Mouse (Mus musculus) heart, adult 2 months (tissue): ENCODE data around the gene Polr3h.

Experiments
- CTCF ChIP-seq: fragments of 200-600 bp; IDR thresholded peaks from 2 replicates; pipeline ENCODE4 v1.8.1; 2022; ENCODE audit warnings: antibody characterized with exemption, mild to moderate bottlenecking, moderate library complexity
- EP300 ChIP-seq: fragments of 200-500 bp; IDR thresholded peaks from 2 replicates; pipeline ENCODE4 v1.6.1; 2011; ENCODE audit warnings: low read depth, low read length, control low read depth; ENCODE audit not compliant: insufficient read depth
- POLR2A ChIP-seq: fragments of 200-500 bp; IDR thresholded peaks from 2 replicates; pipeline ENCODE4 v1.6.1; 2011; ENCODE audit warnings: mild to moderate bottlenecking, low read depth, low read length, control low read depth; ENCODE audit not compliant: insufficient read depth

GRCm38 (mm10) chr15:81954151-81954583 is 28.1 kb upstream of the Polr3h start:
- no peak for TF ChIP-seq CTCF
- TF ChIP-seq POLR2A: no peak
- no peak for TF ChIP-seq EP300
